Mouse (Mus musculus) kidney, postnatal 10 days (tissue): ENCODE data around the gene Prrc2b.

Source experiments
- DNase-seq: peaks from one replicate; pipeline ENCODE4 v3.0.0; 2021; ENCODE audit warnings: mixed read lengths

Prrc2b gene

DNA sequence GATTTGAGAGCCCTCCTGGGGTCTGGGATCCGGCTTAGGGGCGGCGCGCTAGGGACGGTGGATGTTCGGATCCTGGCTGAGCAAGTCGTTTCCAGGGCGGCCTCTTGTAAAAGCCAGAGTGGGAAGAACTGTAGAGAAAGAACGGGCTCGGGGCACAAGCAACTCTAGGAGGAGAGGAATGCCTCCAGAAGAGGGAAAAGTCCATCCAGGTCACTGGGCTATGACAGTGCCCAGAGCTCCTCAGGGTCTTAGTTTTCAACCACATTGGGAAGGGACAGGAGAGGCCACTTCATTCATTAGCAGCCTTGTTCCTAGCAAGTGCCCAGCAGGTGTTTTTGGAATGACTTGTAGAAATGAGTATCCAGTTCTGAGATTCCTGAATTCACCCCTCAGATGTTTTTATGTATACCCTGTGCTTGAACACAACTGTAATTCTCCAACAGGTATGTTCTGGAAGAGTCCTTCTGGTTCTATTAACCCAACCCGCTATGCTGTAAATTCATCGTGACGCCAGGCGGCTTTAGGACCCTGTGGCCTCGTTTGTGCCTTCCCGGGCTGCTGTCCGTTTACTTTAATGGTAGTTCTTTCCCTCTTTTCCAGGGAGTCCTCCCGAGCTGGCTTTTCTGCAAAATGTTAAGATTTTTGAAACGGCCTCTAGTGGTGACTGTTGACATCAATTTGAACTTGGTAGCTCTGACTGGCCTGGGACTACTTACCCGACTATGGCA lies 86.0 kb downstream of the Prrc2b start:
- DNase-seq: peak; percentile 67

DNA sequence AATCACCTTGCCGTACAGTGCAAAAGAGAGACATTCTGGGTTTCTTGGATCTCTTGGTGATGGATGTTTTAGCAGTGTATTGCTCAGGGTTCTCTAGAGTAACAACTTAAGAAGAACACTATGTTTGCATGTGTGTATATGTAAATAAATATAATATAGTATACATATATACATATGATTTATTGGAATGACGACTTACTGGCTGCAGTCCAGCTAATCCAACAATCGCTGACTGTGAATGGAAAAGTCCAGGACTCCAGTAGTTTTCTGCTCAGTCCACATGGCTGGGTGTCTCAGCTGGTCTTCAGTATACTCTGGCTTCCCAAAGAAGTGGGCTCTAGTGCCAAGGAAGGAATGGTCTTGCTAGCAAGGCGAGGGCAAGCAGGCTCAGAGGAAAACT lies 86.7 kb downstream of the Prrc2b start:
- DNase-seq: no peak

DNA sequence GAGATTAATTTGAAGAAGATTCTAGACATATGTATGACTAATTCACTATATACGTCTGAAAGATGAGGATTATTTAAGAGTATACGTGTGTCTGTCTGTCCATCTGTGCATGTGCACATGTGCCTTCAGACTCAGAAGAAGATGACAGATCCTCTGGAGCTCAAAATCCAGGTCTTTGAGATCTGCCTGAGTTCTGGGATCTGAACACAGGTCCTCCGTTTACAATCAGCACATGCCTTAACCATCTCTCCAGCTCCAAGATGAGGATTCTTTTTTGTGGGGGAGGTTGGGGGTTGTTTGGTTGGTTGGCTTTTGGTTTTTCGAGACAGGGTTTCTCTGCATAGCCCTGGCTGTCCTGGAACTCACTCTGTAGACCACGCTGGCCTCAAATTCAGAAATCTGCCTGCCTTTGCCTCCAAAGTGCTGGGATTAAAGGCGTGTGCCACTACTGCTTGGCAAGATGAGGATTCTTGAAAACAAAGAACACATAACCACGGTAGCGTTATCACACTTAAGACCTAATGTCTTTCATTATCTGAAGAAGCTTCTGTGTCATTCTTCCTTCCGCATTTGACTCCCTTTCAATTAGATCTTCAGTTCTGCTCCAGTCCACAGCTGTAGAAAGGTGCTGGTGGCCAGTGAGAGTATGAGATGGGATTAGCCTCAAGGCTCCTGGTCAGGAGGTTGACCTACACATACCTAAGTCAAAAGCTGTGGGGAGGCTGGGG lies 88.0 kb downstream of the Prrc2b start:
- DNase-seq: no peak

DNA sequence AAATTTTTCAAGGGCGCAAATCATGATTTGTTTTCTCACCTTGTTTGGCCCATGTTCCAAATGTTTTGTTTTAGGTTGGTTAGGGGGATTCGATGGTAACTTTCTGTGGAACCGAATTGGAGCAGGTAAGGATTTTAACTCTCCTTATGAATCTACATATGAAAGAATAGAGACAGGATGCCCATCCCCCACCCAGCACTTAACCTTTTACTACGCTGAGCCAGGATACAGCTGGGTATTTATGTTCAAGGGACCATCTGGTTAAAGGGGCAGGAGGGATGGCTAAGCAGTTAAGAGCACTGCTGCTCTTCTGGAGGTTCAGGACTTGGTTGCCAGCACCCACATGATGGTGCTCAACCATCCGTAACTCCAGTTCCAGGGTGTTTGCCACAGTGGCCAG lies 89.7 kb downstream of the Prrc2b start:
- DNase-seq: no peak

DNA sequence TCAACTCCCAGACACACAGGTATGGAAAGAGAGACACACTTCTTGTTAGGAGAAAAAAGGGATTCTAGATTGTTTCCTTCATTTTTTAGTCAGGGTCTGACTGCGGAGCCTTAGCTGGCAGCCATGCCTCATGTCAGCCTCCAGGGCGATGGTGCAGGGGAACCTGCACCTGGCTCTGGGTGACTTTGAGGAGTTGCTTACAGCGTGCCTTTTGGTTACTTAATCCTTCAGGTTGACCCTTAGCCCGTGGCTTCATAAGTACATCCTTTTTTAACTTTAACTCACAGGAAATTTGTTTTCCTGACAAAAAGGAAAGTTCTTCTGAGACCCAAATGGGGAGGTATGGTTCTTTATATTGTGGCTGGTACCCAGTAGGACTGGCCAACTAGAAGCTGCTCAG lies 92.1 kb downstream of the Prrc2b start:
- no peak for DNase-seq

DNA sequence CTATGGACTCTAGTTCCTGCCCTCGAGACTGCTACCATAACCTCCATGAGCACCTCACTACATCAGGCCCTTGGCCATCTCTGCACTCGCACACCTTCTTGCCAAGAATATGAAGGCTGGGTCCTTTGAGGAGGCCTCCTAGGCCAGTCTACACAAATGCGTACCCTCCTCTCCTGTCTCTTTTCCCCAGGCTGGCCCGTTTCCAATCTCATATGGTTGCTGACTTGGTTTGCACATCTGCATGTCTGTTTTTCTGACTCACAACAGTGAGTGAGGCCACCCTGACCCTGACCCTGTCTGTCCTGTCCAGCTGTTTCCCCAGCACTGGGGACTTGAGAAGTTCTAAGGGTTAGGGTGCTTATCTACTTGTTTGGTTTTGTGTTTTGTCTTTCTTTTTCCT lies 95.9 kb downstream of the Prrc2b start:
- DNase-seq: no peak

DNA sequence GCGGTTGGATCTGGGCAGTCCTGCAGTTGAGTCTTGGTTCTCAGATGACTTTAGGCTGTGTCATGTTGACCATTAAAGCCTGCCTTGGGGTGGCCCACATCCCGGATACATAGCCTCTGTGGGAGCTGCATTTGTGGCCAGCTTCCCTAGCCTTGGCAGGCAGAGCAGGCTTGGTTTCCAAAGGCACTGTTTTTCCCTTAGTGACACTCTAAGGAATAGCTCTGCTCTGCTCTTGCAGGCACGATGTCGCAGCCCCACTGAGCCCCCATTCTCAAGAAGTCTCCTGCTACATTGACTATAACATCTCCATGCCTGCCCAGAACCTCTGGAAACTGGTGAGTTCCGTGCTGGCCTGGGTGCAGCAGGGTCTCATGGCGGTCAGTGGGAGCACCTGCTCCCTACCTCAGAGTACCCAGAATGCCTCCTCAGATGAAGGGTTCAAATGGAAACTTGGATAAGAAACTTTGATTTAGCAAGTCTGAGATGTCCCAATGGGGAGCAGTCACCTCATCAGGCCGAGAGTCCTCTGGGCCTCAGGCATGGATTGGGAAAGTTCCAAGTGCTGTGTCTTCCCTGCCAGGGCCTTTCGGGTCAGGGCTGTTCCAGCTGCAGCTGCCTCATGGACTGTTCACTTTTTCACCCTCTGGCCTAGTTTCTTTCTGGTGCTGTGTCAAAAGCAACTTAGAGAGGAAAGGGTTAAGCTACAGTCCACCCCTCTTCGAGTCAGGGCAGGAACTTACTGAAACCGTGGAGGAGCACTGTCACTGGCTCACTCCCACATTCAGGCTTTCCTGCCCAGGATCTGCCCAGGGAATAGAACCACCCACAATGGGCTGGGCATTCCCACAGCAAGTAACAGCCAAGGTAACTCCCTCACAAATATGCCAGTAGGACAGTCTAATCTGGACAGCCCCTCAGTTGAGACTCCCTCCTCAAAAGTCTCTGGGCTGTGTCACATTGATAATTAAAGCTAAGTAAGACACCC lies 97.8 kb downstream of the Prrc2b start:
- DNase-seq: no peak

DNA sequence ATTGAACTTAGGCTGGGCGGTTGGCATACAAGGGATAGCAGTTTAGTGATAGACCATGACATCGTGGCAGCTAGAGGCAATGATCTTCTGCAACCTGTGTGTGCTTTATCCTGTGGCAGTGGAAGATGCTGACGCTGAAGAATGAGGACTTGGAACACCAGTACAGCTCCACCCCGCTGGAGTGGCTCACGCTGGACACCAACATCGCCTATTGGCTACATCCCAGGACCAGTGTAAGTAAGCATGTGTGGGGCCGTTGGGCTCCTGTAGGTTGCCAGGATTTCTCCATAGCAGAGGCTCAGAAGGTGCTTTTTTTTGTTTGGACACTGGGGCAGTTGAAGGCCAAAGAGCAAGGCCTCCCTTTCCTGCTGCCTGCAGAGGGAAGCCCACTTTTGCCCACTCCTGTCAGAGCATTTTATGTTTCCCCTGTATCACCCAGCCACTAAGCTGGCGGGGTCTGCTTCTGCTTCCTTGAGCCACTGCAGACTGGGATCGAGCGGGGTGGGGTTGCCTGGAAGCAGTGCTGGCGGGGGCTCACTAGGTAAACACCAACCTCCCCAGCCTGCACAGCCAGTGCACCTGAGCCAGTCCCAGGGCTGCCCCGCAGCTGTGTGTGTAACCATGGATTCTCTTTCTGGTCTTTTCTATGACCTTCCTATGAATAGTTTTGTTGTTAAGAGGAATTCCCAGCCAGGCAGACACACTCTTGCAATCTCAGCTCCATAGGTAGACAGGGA lies 101.1 kb downstream of the Prrc2b start:
- no peak for DNase-seq

DNA sequence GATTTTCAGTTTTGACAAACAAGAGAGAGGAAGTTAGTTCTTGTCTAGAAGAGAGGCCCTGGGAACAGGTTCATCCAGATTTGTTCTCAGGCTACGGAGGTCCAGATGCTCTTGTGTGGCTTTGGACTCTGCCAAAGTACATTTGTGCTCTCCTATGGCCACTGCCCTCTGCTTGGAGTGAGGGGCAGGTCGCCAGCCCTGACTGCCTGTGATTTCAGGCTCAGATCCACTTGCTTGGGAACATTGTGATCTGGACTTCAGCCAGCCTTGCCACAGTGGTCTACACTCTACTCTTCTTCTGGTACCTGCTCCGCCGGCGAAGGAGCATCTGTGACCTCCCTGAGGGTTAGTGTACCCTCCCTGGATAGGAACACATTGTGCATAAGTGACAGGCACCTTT lies 101.8 kb downstream of the Prrc2b start:
- DNase-seq: no peak

DNA sequence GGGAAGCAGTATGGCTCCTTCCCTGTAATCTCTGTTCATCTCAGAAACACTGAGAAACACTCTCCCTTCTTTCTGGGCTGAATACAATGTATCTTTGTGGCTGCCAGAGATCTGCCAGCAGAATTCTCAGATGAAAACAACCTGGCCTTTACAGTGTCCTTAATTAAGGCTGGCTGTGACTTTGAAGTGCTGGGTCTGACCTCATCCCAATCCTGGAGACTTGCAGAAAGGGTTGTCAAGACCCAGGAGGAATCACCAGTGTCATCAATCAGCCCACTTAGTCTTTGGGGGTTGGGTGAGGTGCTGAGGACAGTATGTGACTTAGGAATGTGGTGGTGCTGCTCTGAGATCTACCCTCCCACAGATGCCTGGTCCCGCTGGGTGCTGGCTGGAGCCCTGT lies 102.5 kb downstream of the Prrc2b start:
- no peak for DNase-seq

DNA sequence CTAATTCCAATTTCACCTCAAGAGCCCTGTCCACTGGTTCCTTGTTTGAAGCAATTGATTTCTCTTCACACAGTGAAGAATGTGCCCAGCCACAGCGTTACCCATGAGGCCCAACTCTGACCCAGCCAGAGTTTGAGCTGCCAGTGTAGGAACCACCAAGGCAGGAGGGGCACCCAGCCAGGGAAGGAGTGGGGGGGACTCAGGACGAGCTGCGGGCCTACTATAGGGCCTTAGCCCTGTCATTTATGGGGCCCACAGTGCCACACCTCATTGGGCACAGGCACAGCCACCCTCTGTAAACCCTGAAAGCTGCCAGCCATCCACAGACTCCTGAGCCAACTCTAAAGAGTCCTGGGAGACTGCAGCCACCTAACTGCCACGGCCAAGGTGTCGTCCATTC lies 103.7 kb downstream of the Prrc2b start:
- DNase-seq: no peak

DNA sequence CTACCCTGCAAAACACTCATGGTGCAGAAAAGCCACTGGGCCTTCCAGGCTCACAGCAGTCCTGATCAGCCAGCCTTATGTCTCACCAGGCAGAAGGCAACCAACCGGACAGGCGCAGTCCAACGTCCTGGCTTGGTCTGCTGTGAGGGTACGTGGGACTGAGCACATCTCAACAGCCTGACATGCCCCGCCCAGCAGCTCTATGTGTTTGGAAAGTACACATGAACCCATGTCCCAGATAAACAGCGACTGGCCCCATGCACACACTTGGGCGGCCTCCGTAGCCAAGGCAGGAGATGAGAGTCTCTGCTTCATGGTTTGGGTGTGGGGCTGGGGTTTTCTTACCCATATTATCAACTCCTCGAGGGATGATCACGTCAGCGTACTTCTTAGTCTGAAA lies 105.4 kb downstream of the Prrc2b start:
- no peak for DNase-seq

DNA sequence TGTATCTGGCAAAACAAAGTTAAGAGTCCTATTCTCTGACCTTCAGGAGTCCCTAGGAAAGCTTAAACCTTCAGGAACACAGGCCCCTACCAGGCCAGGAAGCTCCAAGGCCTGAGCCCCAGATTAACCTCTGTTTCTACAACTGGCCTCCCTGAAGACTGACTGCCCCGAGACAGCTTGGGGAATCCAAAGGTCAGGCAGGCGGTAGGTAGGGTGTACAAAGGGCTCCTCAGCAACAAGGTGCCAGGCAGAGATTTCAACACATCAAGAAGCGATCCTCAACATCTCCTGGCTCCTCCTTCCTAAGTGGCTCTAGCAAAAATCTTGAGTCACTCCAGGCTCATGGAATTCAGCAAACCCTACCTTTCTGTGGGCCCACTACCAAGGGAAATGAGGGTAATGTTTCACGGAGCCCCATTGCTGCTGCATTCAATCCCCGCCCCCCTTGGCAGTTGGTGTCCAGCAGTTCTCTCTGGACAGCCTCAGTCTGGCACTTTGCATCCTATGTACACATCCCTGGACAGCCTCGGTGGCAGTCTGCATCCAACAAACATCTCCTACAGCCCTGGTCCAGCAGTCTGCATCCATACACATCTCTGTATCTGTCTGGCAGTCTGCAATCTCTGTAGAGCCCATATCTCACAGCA lies 108.1 kb downstream of the Prrc2b start:
- DNase-seq: peak; percentile 48

DNA sequence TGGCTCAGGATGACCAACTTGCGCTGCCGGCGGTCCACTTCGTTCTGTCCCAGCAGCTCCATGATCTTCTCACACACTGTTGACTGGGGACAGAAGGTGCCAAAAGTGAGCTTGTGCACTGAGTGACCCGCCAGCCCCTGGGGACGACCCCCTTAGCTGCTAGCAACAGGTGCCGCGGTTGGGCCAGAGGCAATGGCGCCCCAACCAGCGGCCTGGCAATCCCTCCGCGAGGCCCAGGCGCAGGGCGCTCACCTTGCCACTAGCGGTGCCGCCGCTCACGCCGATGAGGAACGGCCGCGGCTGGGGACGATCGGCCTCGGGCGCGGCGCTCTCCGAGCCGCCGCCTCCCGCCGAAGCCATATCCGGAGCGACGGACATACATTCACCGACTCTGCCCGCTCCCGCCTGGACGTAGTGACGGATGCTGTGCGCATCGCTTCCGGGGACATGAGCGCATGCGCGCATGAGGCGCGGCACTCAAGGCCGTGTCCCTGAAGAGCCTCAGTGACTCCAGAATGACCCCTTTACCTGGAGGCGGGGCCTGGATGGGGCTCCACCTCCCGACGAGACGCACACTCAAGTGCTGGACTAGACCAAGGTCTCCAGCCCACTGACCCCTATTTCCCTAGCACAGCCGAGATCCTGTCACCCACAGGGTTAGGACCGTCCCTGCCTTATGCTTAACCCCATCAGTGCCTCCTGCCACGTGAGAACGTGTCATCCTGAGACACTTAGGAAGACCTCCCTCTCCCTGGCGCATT lies 109.0 kb downstream of the Prrc2b start, which contains the start of gene Uck1:
TSS of gene Uck1 (minus strand) at position 503 of the 761 bp plus-strand sequence.
- DNase-seq: peak; percentile 93

DNA sequence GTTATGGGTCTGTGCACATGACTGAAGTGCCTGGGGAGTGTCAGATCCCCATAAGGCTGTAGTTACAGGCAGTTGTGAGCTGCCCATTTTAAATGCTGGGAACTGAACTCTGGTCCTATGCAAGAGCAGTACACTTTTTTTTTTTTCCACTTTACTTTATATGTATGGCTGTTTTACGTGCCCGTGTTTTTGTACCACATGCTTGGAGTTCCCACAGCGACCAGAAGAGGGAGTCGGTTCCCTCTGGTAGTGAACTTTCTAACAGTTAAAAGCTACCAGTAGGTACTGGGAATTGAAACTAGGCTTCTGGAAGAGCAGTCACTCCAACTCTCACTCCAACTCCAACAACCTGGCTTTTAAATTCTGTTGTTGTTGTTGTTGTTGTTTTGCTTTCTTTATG lies 109.8 kb downstream of the Prrc2b start:
- peak; percentile 66 for DNase-seq

DNA sequence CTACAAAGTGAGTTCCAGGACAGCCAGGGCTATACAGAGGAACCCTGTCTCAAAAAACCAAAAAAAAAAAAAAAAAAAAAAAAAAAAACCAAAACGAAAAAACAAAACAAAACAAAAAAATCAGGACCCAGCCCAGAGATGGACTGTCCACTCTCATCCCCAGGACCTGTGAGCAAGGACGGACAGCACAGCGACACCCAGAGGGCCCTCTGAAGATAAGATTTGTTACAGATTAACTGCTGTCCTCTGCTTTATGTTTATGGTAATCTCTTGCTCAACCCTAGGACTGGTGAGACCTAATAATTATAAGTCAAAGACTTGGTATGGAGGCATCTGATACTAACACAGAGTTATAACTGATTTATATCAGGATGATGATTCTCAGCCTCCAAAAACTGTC lies 124.9 kb downstream of the Prrc2b start:
- DNase-seq: no peak

DNA sequence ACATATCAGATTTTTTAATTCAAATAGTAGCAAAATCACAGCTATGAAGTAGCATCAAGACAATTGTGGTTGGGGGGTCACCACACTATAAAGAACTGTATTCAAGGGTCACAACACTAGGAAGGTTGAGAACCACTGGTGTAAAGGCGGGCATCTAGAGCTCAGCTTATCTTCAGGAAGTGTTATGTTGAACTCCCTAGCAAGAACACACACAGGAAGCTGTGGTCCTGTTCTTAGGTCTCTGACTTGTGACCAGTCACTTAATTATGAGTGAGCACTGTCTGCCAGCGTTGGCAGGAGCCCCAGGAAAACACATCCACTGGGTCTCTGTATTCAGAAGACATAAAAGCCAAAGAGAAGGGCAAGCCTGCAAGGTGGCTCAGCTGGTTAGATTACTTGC lies 131.4 kb downstream of the Prrc2b start:
- no peak for DNase-seq

DNA sequence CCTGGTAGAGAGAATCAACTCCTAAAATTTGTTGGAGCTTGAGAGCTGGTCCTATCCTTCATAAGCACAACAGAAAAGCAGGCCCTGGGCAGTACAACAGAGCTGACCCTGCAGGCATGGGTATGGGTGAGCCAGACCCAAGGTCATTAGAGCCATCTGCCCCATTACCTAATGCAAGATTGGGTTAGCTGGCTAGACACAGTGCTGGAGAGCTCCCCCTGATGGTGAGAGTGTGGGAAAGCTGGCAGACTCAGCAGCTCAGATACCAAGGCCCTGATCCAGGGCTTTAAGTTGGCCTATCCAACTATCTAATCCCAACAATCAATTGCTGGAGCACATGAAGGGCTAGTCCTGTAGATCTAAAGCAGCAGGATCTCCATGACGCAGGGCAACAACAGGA lies 131.8 kb downstream of the Prrc2b start:
- peak; percentile 69 for DNase-seq

DNA sequence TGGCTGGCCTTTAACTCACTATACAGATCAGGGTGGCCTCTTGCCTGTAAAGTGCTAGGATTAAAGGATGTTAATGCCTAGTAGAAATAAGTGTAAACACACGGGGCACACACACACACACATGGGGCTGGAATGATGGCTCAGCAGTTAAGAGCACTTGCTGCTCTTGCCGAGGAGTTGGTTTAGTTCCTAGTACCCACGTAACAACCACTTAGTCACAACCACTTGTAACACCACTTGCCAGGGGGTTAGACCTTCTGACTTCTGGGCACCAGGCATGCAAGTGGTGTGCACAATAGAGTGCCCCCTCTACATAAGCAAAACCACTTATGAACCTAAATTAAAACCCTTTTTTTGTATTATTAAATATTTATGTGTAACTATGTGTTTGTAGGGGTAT lies 133.1 kb downstream of the Prrc2b start:
- no peak for DNase-seq
